Mouse (Mus musculus): ENCODE results near the gene Trp73.

DNA sequence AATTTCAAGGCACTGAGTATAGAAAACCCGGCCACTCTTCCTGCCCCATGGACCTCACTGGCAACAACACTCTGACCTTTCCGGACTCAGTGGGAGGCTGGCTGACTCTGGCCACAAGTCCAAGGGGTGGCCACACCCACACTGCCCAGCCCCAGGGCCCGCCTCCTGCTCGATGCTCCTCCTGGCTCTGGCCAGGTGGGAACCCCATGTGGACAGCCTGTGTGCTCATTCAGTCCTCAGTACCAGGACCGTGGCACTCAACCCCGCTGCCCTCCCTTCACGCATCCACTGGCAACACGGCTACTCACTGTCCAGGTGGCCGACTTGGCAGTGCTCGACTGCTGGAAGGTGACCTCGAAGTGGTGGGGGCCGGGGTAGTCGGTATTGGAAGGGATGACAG, 59.0 kb downstream of the Trp73 start:
- no peak for TF ChIP-seq CTCF (IDR thresholded peaks at IDR 0.05; ENCODE audit: low read depth)
- TF ChIP-seq EP300 (IDR thresholded peaks at IDR 0.05; ENCODE audit: low read depth) = no peak
